Mouse (Mus musculus) heart, postnatal 0 days (tissue): Measurements from ENCODE around the gene Gm10100.

Source experiments
- CTCF ChIP-seq: IDR thresholded peaks from 2 replicates; pipeline ENCODE4 v1.5.1; 2016; ENCODE audit warnings: antibody characterized with exemption, control low read depth, low read depth
- EP300 ChIP-seq: IDR thresholded peaks from 2 replicates; pipeline ENCODE4 v1.6.1; 2016; ENCODE audit warnings: antibody characterized with exemption, low read depth

DNA sequence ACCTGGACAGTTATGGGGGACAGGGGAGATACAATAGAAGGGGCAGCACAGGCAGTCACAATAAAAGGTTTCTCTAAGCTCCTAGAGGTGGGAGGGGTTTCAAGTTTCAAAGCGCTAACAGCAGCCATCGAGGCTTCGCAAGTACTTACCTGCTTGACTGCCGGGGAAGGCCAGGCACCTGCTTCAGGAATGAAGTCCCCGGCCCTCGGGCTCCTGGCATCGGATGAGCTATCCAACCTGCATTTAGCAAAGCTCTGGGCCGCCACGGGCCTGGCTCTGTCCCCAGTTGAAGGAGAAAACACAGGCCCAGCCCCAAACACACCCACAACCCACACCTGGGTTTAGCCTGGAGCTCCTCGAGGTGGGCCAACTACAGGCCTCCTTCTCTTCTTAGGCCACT lies 39.3 kb upstream of the Gm10100 start:
- TF ChIP-seq EP300 (no peak), CTCF (no peak)
